Mouse (Mus musculus) skeletal muscle tissue, adult 2 months (tissue): ENCODE data around the gene Siae.

ENCODE experiments used
- DNase-seq: peaks from one replicate; pipeline ENCODE4 v3.0.0-alpha.2; 2012; ENCODE audit warnings: low read depth, low spot score

Siae gene

GRCm38 (mm10) chr9:37675287-37675686 is 119.8 kb downstream of the Siae start:
- no peak for DNase-seq

- DNase-seq, result no peak
These were observed 125.6 kb downstream of the Siae start for GRCm38 (mm10) chr9:37681123-37681522.

GRCm38 (mm10) chr9:37687288-37687940 is 131.9 kb downstream of the Siae start:
- no peak for DNase-seq

- no peak for DNase-seq
These were observed 132.4 kb downstream of the Siae start for GRCm38 (mm10) chr9:37687941-37688303.

GRCm38 (mm10) chr9:37689970-37690686 is 134.6 kb downstream of the Siae start:
- DNase-seq, result no peak
